Mouse (Mus musculus): Measurements from ENCODE around the gene Trip6.

DNA sequence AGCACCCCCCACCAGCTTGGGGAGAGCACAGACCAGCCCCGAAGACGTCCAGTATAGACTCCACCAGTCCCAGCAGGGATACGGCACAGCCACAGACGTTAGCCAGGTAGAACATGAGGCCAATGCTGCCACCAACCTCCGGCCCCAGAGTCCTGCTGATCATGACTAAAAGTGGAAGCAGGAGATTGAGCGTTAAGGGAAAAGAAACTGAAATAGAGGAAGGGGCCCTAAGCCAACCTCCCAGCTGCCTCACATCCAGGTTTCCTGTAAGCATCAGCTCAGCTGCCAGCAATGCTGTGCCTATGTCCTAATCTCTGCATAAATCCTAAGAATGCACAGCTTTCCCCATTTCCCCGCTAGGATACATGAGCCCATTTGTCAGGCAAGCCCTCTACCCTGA is 16.7 kb upstream of the Trip6 start:
- TF ChIP-seq EP300 (optimal IDR thresholded peaks at IDR 0.05): no peak
- no peak for TF ChIP-seq CTCF (IDR thresholded peaks at IDR 0.05; ENCODE audit: low read depth)

Data from stomach, postnatal 0 days (tissue).